Mouse (Mus musculus): Measurements from ENCODE around the gene Gm20708. TPM values are rescaled to one million over a fixed set of nuclear protein-coding genes. Genes with fewer than 3 reads are reported as not detected.

The Gm20708 gene
- polyA plus RNA-seq, 1 experiment from 2014 or later = 0.41 TPM

DNA sequence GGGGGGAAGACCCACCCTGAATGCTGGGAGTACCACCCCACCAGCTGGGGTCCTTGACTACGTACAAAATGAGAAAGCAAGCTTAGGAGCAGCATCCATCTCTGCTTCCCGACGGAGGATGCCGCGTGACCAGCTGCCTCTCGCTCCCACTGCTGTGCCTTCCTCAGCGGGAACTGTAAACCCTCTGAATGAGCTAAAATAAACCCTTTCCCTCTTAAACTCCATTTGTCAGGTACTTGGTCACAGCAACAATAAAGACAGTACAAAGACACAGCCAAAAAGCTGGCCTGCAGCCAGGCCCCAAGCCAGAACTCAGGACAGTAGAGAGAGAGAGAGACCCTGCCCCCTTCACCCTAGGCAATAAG is 39.8 kb upstream of the Gm20708 start:
- 56% methylated on average over 7 of the region's 7 CpGs for WGBS
- no peaks in the 10 kb centered on the region for H3K27me3 ChIP-seq (replicated peaks; ENCODE audit: control insufficient read depth, insufficient read depth, low read length)
- H3K36me3 ChIP-seq (ENCODE audit: control insufficient read depth, insufficient read depth, low read length) = peaks cover 30% of the 10 kb centered on the region
- no peak overlapping the region for H3K4me2 ChIP-seq (ENCODE audit: low read length)
- no peak overlapping the region for H3K4me3 ChIP-seq (ENCODE audit: low read depth, low read length)
- H3K4me1 ChIP-seq (ENCODE audit: control insufficient read depth, insufficient read depth, low read length) = 0 out of 2 replicates have a peak, but pooled peaks cover 2% of the 10 kb centered on the region
- ATAC-seq = peak; percentile 24; the same call in 1 of the 2 replicates
- no peaks in the 10 kb centered on the region for H3K9me3 ChIP-seq (replicated peaks; ENCODE audit: control insufficient read depth, low read length)
- H3K9ac ChIP-seq (ENCODE audit: low read length) = no peak overlapping the region
- peak; percentile 41 for DNase-seq (ENCODE audit: low spot score)
- H3K27ac ChIP-seq (ENCODE audit: low read depth, low read length) = no peak overlapping the region

DNA sequence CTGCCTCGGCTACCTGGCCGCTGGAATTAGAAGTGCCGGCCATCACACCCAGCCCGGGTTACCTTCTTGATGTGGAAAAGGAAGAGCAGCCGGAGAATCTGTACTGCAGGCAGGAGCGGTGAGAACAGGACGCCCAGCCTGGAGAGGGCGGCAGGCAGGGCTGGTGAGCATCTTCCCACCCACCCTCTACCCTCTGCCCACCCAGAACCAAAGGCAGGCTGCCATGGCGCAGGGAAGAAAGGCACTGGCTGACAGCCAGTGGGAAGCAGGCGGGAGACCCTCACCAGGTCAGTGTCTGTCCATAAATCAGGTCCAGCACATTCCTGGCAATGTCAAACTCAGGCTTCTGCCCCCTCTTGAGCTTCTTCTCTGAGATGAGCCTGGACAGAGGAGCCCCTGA is 39.1 kb upstream of the Gm20708 start:
- Histone ChIP-seq H3K4me2 (ENCODE audit: low read length) (no peak overlapping the region), H3K9me3 (replicated peaks; ENCODE audit: control insufficient read depth, low read length) (no peaks in the 10 kb centered on the region), H3K36me3 (ENCODE audit: control insufficient read depth, insufficient read depth, low read length) (0 out of 2 replicates have a peak, but pooled peaks cover 23% of the 10 kb centered on the region), H3K27me3 (replicated peaks; ENCODE audit: control insufficient read depth, insufficient read depth, low read length) (no peaks in the 10 kb centered on the region), H3K9ac (ENCODE audit: low read length) (no peak overlapping the region), H3K27ac (ENCODE audit: low read depth, low read length) (no peak overlapping the region), H3K4me1 (ENCODE audit: control insufficient read depth, insufficient read depth, low read length) (0 out of 2 replicates have a peak, but pooled peaks cover 2% of the 10 kb centered on the region), H3K4me3 (ENCODE audit: low read depth, low read length) (no peak overlapping the region)
- 87% methylated on average over 10 of the region's 10 CpGs for WGBS
- DNase-seq (ENCODE audit: low spot score) (no peak), ATAC-seq (no peak)

DNA sequence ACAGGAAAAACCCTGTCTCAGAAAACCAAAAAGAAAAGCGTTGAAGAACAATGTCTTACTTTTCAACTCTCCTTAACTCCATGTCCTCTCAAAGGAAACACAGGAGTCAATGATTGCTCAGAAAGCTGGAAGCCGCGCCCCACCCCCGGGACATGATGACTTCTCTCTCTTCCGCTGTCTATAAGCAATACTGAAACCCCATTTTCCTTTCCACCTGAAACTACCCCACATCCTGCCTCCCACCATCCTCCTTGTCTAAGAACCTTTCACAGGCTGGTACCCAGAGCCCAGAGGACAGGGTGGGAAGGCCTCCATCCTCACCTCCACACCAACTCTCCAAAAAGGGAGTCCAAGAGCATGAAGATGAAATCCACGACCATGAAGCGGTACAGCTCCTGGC is 37.1 kb upstream of the Gm20708 start:
- DNase-seq (ENCODE audit: low spot score) = no peak
- no peak overlapping the region for H3K27ac ChIP-seq (ENCODE audit: low read depth, low read length)
- no peak for ATAC-seq
- 91% methylated on average over 7 of the region's 7 CpGs for WGBS
- 0 out of 2 replicates have a peak, but pooled peaks cover 2% of the 10 kb centered on the region for H3K4me1 ChIP-seq (ENCODE audit: control insufficient read depth, insufficient read depth, low read length)
- H3K9me3 ChIP-seq (replicated peaks; ENCODE audit: control insufficient read depth, low read length) = no peaks in the 10 kb centered on the region
- no peak overlapping the region for H3K9ac ChIP-seq (ENCODE audit: low read length)
- no peak overlapping the region for H3K4me3 ChIP-seq (ENCODE audit: low read depth, low read length)
- no peaks in the 10 kb centered on the region for H3K27me3 ChIP-seq (replicated peaks; ENCODE audit: control insufficient read depth, insufficient read depth, low read length)
- 0 out of 2 replicates have a peak, but pooled peaks cover 6% of the 10 kb centered on the region for H3K36me3 ChIP-seq (ENCODE audit: control insufficient read depth, insufficient read depth, low read length)
- no peak overlapping the region for H3K4me2 ChIP-seq (ENCODE audit: low read length)

DNA sequence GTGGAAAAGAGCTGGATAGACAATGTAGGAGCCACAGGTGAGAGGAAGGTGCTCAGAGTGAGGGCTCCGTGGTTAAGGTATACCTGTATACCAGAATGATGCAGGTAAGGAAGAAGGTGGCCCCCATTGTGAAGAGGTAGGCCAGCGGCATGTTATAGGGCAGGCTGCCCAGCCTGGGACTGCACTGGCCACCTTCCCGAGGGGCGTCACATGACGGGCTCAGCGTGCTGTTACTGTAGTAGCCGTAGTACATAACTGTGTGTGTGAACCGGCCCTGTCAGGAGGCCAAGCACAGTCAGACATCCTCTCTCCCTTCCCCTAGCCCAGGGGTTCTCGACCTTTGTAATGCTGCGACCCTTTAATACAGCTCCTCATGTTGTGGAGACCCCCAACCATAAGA is 34.5 kb upstream of the Gm20708 start:
- DNase-seq (ENCODE audit: low spot score) = no peak
- H3K27ac ChIP-seq (ENCODE audit: low read depth, low read length) = no peak overlapping the region
- peaks cover 1% of the 10 kb centered on the region for H3K4me1 ChIP-seq (ENCODE audit: control insufficient read depth, insufficient read depth, low read length)
- H3K4me3 ChIP-seq (ENCODE audit: low read depth, low read length) = no peak overlapping the region
- ATAC-seq = no peak
- no peaks in the 10 kb centered on the region for H3K9me3 ChIP-seq (replicated peaks; ENCODE audit: control insufficient read depth, low read length)
- no peaks in the 10 kb centered on the region for H3K36me3 ChIP-seq (ENCODE audit: control insufficient read depth, insufficient read depth, low read length)
- no peak overlapping the region for H3K4me2 ChIP-seq (ENCODE audit: low read length)
- H3K9ac ChIP-seq (ENCODE audit: low read length) = no peak overlapping the region
- peaks cover 6% of the 10 kb centered on the region for H3K27me3 ChIP-seq (replicated peaks; ENCODE audit: control insufficient read depth, insufficient read depth, low read length)
- 96% methylated on average over 10 of the region's 10 CpGs for WGBS

DNA sequence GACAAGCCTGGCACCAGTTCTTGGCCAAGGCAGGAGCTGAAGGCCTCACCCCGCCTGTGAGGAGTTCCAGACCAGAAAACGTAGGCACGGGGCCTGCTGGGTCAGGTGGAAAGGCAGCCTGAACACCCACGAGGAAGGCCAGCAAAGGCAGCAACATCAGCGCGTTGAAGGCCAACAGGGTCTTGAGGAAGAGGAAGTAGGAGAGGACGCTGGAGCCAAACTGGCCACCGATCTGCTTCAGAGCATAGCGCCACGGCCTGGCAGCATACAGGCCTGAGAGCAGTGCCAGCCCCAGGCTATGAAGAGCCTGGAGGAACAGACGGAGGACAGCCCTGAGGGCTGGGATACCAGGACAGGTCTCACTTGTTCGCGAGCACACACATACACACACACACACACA is 33.9 kb upstream of the Gm20708 start:
- DNase-seq (ENCODE audit: low spot score) (no peak), ATAC-seq (no peak)
- Histone ChIP-seq H3K9me3 (replicated peaks; ENCODE audit: control insufficient read depth, low read length) (no peaks in the 10 kb centered on the region), H3K4me3 (ENCODE audit: low read depth, low read length) (no peak overlapping the region), H3K4me1 (ENCODE audit: control insufficient read depth, insufficient read depth, low read length) (peaks cover 6% of the 10 kb centered on the region), H3K9ac (ENCODE audit: low read length) (no peak overlapping the region), H3K36me3 (ENCODE audit: control insufficient read depth, insufficient read depth, low read length) (no peaks in the 10 kb centered on the region), H3K27me3 (replicated peaks; ENCODE audit: control insufficient read depth, insufficient read depth, low read length) (peaks cover 12% of the 10 kb centered on the region), H3K4me2 (ENCODE audit: low read length) (no peak overlapping the region), H3K27ac (ENCODE audit: low read depth, low read length) (no peak overlapping the region)
- 95% methylated on average over 13 of the region's 13 CpGs for WGBS

DNA sequence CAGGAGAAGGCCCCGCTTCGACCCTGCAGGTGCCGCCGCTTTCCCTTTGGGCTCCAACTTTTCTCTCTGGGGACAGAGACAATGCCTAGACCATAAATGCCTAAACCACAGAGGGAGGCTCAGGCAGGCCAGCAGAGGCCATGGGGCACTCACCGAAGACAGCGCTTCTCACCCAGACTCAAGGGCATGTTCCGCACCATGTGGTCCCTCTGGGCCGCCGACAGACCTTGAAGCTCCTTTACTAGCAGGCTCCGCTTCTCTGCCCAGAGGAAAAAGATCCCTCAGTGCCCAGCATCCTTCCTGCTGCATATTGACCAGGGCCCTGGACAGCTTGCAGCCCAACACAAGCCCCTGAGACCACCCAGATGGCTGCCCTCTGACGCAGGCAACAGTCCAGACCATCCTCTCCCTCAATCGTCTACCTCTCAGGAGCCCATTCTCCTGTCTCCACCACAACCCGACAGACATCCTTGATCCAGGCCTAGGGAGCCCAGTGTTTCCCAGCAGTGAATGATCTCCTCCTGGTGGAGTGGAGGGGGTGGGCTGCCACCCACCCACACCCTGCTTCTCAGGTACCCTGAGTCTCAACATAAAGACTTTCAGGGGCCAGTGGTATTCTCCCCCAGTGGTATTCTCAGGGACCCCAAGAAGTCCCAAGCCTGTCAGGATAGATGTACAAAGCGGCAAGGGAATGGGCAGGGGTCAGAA is 33.2 kb upstream of the Gm20708 start:
- Histone ChIP-seq H3K36me3 (ENCODE audit: control insufficient read depth, insufficient read depth, low read length) (no peaks in the 10 kb centered on the region), H3K9ac (ENCODE audit: low read length) (no peak overlapping the region), H3K27ac (ENCODE audit: low read depth, low read length) (no peak overlapping the region), H3K4me1 (ENCODE audit: control insufficient read depth, insufficient read depth, low read length) (peaks cover 6% of the 10 kb centered on the region), H3K9me3 (replicated peaks; ENCODE audit: control insufficient read depth, low read length) (no peaks in the 10 kb centered on the region), H3K4me2 (ENCODE audit: low read length) (no peak overlapping the region), H3K4me3 (ENCODE audit: low read depth, low read length) (no peak overlapping the region), H3K27me3 (replicated peaks; ENCODE audit: control insufficient read depth, insufficient read depth, low read length) (peaks cover 19% of the 10 kb centered on the region)
- WGBS = 92% methylated on average over 14 of the region's 14 CpGs
- ATAC-seq (no peak), DNase-seq (ENCODE audit: low spot score) (no peak)

DNA sequence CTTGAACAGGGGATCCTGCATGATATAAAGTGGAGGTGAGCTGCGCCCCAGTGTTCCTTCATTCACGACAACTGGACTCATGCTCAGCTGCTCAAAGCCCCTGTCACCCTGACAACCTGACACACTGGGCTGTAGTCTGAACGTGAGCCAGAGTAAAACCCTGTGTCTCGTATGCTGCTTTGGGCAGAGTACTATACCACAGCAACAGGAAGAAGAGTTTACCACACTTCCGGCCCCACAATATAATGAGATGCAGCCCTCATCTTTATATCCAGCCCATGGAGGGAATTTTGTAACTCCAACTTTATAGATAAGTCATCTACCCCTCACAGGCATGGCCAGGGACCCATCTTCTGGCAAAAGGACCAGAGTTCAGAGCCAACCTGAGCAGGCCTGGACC is 32.4 kb upstream of the Gm20708 start:
- H3K4me3 ChIP-seq (ENCODE audit: low read depth, low read length) = no peak overlapping the region
- 86% methylated on average over 5 of the region's 5 CpGs for WGBS
- H3K4me2 ChIP-seq (ENCODE audit: low read length) = no peak overlapping the region
- H3K9me3 ChIP-seq (replicated peaks; ENCODE audit: control insufficient read depth, low read length) = no peaks in the 10 kb centered on the region
- DNase-seq (ENCODE audit: low spot score) (no peak), ATAC-seq (no peak)
- no peak overlapping the region for H3K27ac ChIP-seq (ENCODE audit: low read depth, low read length)
- H3K4me1 ChIP-seq (ENCODE audit: control insufficient read depth, insufficient read depth, low read length) = peaks cover 6% of the 10 kb centered on the region
- no peak overlapping the region for H3K9ac ChIP-seq (ENCODE audit: low read length)
- peaks cover 28% of the 10 kb centered on the region for H3K27me3 ChIP-seq (replicated peaks; ENCODE audit: control insufficient read depth, insufficient read depth, low read length)
- H3K36me3 ChIP-seq (ENCODE audit: control insufficient read depth, insufficient read depth, low read length) = no peaks in the 10 kb centered on the region

DNA sequence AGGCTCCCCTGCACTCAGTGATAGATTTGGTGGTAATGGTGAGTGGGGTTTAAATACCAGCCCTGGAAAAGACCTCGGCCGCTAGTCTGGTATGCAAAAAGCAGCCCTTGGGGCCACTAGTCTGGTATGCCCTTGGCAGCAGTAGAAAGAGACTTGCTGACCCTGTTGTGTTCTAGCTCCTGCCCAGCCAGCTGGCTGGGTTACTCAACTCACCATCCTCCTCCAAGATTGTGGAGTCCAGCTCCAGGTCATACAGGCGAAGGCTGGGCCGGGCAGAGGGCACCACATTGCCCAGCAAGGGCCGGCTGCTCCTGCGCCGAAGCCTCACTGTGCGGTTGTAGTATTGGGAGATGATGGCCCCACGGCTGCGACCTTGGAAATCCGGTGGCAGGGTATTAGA is 31.4 kb upstream of the Gm20708 start:
- Histone ChIP-seq H3K36me3 (ENCODE audit: control insufficient read depth, insufficient read depth, low read length) (no peaks in the 10 kb centered on the region), H3K4me2 (ENCODE audit: low read length) (no peak overlapping the region), H3K4me1 (ENCODE audit: control insufficient read depth, insufficient read depth, low read length) (peaks cover 6% of the 10 kb centered on the region), H3K9ac (ENCODE audit: low read length) (no peak overlapping the region), H3K9me3 (replicated peaks; ENCODE audit: control insufficient read depth, low read length) (no peaks in the 10 kb centered on the region), H3K4me3 (ENCODE audit: low read depth, low read length) (no peak overlapping the region), H3K27me3 (replicated peaks; ENCODE audit: control insufficient read depth, insufficient read depth, low read length) (peaks cover 36% of the 10 kb centered on the region), H3K27ac (ENCODE audit: low read depth, low read length) (no peak overlapping the region)
- no peak for DNase-seq (ENCODE audit: low spot score)
- no peak for ATAC-seq
- WGBS = 94% methylated on average over 11 of the region's 11 CpGs

DNA sequence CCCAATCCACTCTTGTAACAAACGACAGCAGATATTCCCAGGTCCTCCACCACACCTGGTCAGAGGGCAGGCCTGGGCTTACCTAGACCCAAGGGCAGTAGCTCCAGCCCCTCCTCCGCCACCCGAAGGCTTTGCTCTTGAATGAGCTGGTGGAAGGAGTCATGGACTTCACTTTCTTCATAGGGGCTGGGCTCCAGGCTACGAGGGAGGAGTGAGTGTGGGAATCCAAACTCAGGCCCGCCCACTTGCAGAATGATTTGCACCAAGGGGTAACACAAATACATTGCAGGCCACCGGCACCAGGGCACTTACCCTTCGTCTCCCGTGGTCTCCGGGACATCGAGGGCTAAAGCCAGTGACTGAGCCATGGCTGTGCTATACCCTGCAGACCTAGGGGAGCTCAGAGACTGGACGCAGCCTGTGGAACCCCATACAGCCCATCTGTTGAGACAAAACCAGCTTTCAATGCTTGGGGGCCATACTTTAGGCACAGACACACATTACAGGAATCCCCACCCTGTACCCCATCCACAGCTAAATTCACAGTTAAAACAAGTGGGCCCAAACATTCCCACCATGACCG is 30.5 kb upstream of the Gm20708 start:
- peak overlapping the region; percentile 48; the same call in 1 of the 2 replicates for H3K4me2 ChIP-seq (ENCODE audit: low read length)
- peak overlapping the region; percentile 43; the same call in 1 of the 2 replicates for H3K9ac ChIP-seq (ENCODE audit: low read length)
- H3K36me3 ChIP-seq (ENCODE audit: control insufficient read depth, insufficient read depth, low read length) = no peaks in the 10 kb centered on the region
- no peak for ATAC-seq
- 81% methylated on average over 12 of the region's 12 CpGs for WGBS
- H3K27ac ChIP-seq (ENCODE audit: low read depth, low read length) = 0 out of 2 replicates have a peak overlapping the region, but pooled peaks have one; percentile 6
- H3K4me3 ChIP-seq (ENCODE audit: low read depth, low read length) = no peak overlapping the region
- no peak for DNase-seq (ENCODE audit: low spot score)
- peaks cover 6% of the 10 kb centered on the region for H3K4me1 ChIP-seq (ENCODE audit: control insufficient read depth, insufficient read depth, low read length)
- H3K9me3 ChIP-seq (replicated peaks; ENCODE audit: control insufficient read depth, low read length) = no peaks in the 10 kb centered on the region
- H3K27me3 ChIP-seq (replicated peaks; ENCODE audit: control insufficient read depth, insufficient read depth, low read length) = peaks cover 40% of the 10 kb centered on the region

Measured in forebrain, embryonic 14.5 days (tissue).